Mouse (Mus musculus) midbrain, embryonic 14.5 days (tissue): ENCODE measurements around the gene Tmem115. TPM values are rescaled to one million over a fixed set of nuclear protein-coding genes. Genes with fewer than 3 reads are reported as not detected.

Source experiments
- ATAC-seq: fragments of 200-750 bp; cut with Nextera tagmentation; 2 replicates; pipeline ENCODE4 v1.8.0; 2017; ENCODE audit warnings: moderate number of reproducible peaks, moderate library complexity; ENCODE audit not compliant: low FRiP score, low TSS enrichment
- DNase-seq: peaks from one replicate; pipeline ENCODE4 v3.0.0-alpha.2; 2015
- H3K27ac ChIP-seq: fragments of 300-500 bp; sonication (generic); replicated peaks from 2 replicates; pipeline ENCODE4 v1.5.1; 2014; ENCODE audit warnings: mild to moderate bottlenecking, low read depth, low read length, moderate library complexity
- H3K27me3 ChIP-seq: fragments of 300-500 bp; sonication (generic); 2 replicates; pipeline ENCODE4 v1.6.1; 2014; ENCODE audit warnings: low read length, control low read depth, mixed read lengths; ENCODE audit not compliant: control insufficient read depth, insufficient read depth
- H3K36me3 ChIP-seq: fragments of 300-500 bp; sonication (generic); 2 replicates; pipeline ENCODE4 v1.6.1; 2014; ENCODE audit warnings: low read length, control low read depth; ENCODE audit not compliant: control insufficient read depth, insufficient read depth
- H3K4me1 ChIP-seq: fragments of 300-500 bp; sonication (generic); 2 replicates; pipeline ENCODE4 v1.6.1; 2014; ENCODE audit warnings: mild to moderate bottlenecking, antibody characterized with exemption, low read length, control low read depth; ENCODE audit not compliant: control insufficient read depth, insufficient read depth
- H3K4me2 ChIP-seq: fragments of 300-500 bp; sonication (generic); 2 replicates; pipeline ENCODE4 v1.6.1; 2014; ENCODE audit warnings: mild to moderate bottlenecking, low read length, moderate library complexity
- H3K4me3 ChIP-seq: fragments of 300-500 bp; sonication (generic); replicated peaks from 2 replicates; pipeline ENCODE4 v1.5.1; 2014; ENCODE audit warnings: low read depth, low read length
- H3K9ac ChIP-seq: fragments of 300-500 bp; sonication (generic); replicated peaks from 2 replicates; pipeline ENCODE4 v1.6.1; 2014; ENCODE audit warnings: mild to moderate bottlenecking, low read length, moderate library complexity
- H3K9me3 ChIP-seq: fragments of 300-500 bp; sonication (generic); 2 replicates; pipeline ENCODE4 v1.6.1; 2016; ENCODE audit warnings: low read length, control low read depth, mixed read lengths; ENCODE audit not compliant: control insufficient read depth
- WGBS: fragments of 180-500 bp; shearing (Covaris S2); extraction: QIAGEN DNeasy Blood & Tissue Kit; methylation state at CpG from one replicate; pipeline ENCODE4 v1.1.7; 2014; 5-methylcytosine and 5-hydroxymethylcytosine counted together
- polyA plus RNA-seq: library from polyadenylated mRNA; unstranded; fragments of >200 nt; fragmentation: Nextera tagmentation; extraction: Ambion mirVana; gene quantifications from 2 replicates; pipeline ENCODE4 v1.2.1, GENCODE M21; 2014

The Tmem115 gene
- polyA plus RNA-seq, 1 experiment from 2014 or later: 50.9 TPM

- H3K9ac ChIP-seq: no peak overlapping the region
- 27% methylated on average over 14 of the region's 14 CpGs for WGBS
- peak; percentile 35; the same call in 1 of the 2 replicates for ATAC-seq
- peaks cover 11% of the 10 kb centered on the region for H3K36me3 ChIP-seq
- no peaks in the 10 kb centered on the region for H3K27me3 ChIP-seq
- H3K4me1 ChIP-seq: peaks cover 12% of the 10 kb centered on the region
- DNase-seq: peak; percentile 94
- H3K27ac ChIP-seq: peak overlapping the region; percentile 3; the same call in 1 of the 2 replicates
- no peak overlapping the region for H3K4me3 ChIP-seq
- H3K9me3 ChIP-seq: no peaks in the 10 kb centered on the region
- H3K4me2 ChIP-seq: no peak overlapping the region
Observed at GRCm38 (mm10) chr9:107514303-107514955, 19.3 kb upstream of the Tmem115 start.

- 25% methylated on average over 6 of the region's 6 CpGs for WGBS
- Histone ChIP-seq H3K36me3 (peaks cover 11% of the 10 kb centered on the region), H3K9ac (no peak overlapping the region), H3K4me1 (peaks cover 17% of the 10 kb centered on the region), H3K4me3 (no peak overlapping the region), H3K27ac (no peak overlapping the region), H3K27me3 (peaks cover 5% of the 10 kb centered on the region; the same call in 1 of the 2 replicates), H3K4me2 (no peak overlapping the region), H3K9me3 (no peaks in the 10 kb centered on the region)
- ATAC-seq (no peak), DNase-seq (peak; percentile 41)
Observed at GRCm38 (mm10) chr9:107520331-107520730, 13.4 kb upstream of the Tmem115 start.

GRCm38 (mm10) chr9:107521190-107521589, 12.6 kb upstream of the Tmem115 start:
- H3K27ac ChIP-seq: 0 out of 2 replicates have a peak overlapping the region, but pooled peaks have one; percentile 57
- H3K4me1 ChIP-seq: peaks cover 17% of the 10 kb centered on the region
- peaks cover 11% of the 10 kb centered on the region for H3K36me3 ChIP-seq
- no peak for DNase-seq
- H3K4me2 ChIP-seq: no peak overlapping the region
- no peak overlapping the region for H3K4me3 ChIP-seq
- no peak for ATAC-seq
- H3K9ac ChIP-seq: no peak overlapping the region
- H3K9me3 ChIP-seq: no peaks in the 10 kb centered on the region
- peaks cover 13% of the 10 kb centered on the region for H3K27me3 ChIP-seq
- WGBS: 63% methylated on average over 5 of the region's 5 CpGs

GRCm38 (mm10) chr9:107521711-107522399, 11.9 kb upstream of the Tmem115 start:
- H3K9ac ChIP-seq: peak overlapping the region; percentile 34
- no peak; the same call in 1 of the 2 replicates for ATAC-seq

GRCm38 (mm10) chr9:107522400-107522711, 11.4 kb upstream of the Tmem115 start:
- H3K4me2 ChIP-seq: peak overlapping the region; percentile 30
- peaks cover 24% of the 10 kb centered on the region for H3K4me1 ChIP-seq
- DNase-seq (no peak), ATAC-seq (no peak; the same call in 1 of the 2 replicates)
- no peaks in the 10 kb centered on the region for H3K9me3 ChIP-seq
- H3K36me3 ChIP-seq: peaks cover 10% of the 10 kb centered on the region
- H3K27ac ChIP-seq: peak overlapping the region; percentile 74
- H3K27me3 ChIP-seq: peaks cover 23% of the 10 kb centered on the region
- H3K9ac ChIP-seq: peak overlapping the region; percentile 34
- WGBS: 41% methylated on average over 2 of the region's 2 CpGs
- no peak overlapping the region for H3K4me3 ChIP-seq

More at GRCm38 (mm10) chr9:107521711-107522399, 11.9 kb upstream of the Tmem115 start:
- Histone ChIP-seq H3K4me2 (peak overlapping the region; percentile 30), H3K27ac (peak overlapping the region; percentile 74), H3K27me3 (peaks cover 20% of the 10 kb centered on the region), H3K36me3 (peaks cover 11% of the 10 kb centered on the region), H3K4me3 (no peak overlapping the region), H3K9me3 (no peaks in the 10 kb centered on the region), H3K4me1 (peaks cover 21% of the 10 kb centered on the region)
- whole genome bisulfite sequencing: 22% methylated on average over 25 of the region's 25 CpGs
- peak; percentile 49 for DNase-seq

- Histone ChIP-seq H3K9ac (0 out of 2 replicates have a peak overlapping the region, but pooled peaks have one; percentile 16), H3K4me2 (peak overlapping the region; percentile 48), H3K27ac (no peak overlapping the region), H3K4me3 (peak overlapping the region; percentile 23), H3K4me1 (peaks cover 15% of the 10 kb centered on the region), H3K36me3 (0 out of 2 replicates have a peak, but pooled peaks cover 4% of the 10 kb centered on the region), H3K9me3 (no peaks in the 10 kb centered on the region), H3K27me3 (peaks cover 23% of the 10 kb centered on the region)
- WGBS: 4% methylated on average over 43 of the region's 44 CpGs
- ATAC-seq (peak; percentile 59; the same call in 1 of the 2 replicates), DNase-seq (peak; percentile 67)
Observed at GRCm38 (mm10) chr9:107526198-107527026, 7.3 kb upstream of the Tmem115 start.

GRCm38 (mm10) chr9:107534408-107535202, 860 bp downstream of the Tmem115 start:
- H3K9ac ChIP-seq: peak overlapping the region; percentile 86
- no peaks in the 10 kb centered on the region for H3K9me3 ChIP-seq
- H3K4me1 ChIP-seq: peaks cover 25% of the 10 kb centered on the region
- peaks cover 31% of the 10 kb centered on the region for H3K36me3 ChIP-seq
- no peaks in the 10 kb centered on the region for H3K27me3 ChIP-seq
- peak overlapping the region; percentile 60 for H3K27ac ChIP-seq
- under 1% methylated on average over 40 of the region's 40 CpGs for WGBS
- peak overlapping the region; percentile 98 for H3K4me2 ChIP-seq
- DNase-seq: no peak
- peak; percentile 21 for ATAC-seq
- H3K4me3 ChIP-seq: peak overlapping the region; percentile 73

- no peak for DNase-seq
- Histone ChIP-seq H3K9ac (no peak overlapping the region), H3K27ac (no peak overlapping the region), H3K27me3 (no peaks in the 10 kb centered on the region), H3K36me3 (peaks cover 37% of the 10 kb centered on the region), H3K9me3 (no peaks in the 10 kb centered on the region), H3K4me1 (peaks cover 39% of the 10 kb centered on the region), H3K4me2 (no peak overlapping the region), H3K4me3 (no peak overlapping the region; the same call in 1 of the 2 replicates)
- ATAC-seq: no peak
- WGBS: 96% methylated on average over 7 of the region's 7 CpGs
Observed at GRCm38 (mm10) chr9:107538231-107538630, 4.5 kb downstream of the Tmem115 start.
